Mouse (Mus musculus) G1E (cell line): ENCODE measurements at regions not wholly inside any gene's neighbourhood (a gene's known extent, or its start where the extent isn't known, plus 50 kb on each side); places are given as distances from the start of the nearest gene placed in this dataset.

Experiments used
- CTCF ChIP-seq: IDR thresholded peaks from 2 replicates; pipeline ENCODE4 v1.5.1; 2012; ENCODE audit warnings: low read depth, low read length, inconsistent platforms, mixed read lengths
- GATA1 ChIP-seq: IDR thresholded peaks from 2 replicates; pipeline ENCODE4 v1.6.1; 2012; ENCODE audit warnings: borderline replicate concordance, low read length, inconsistent platforms, mixed read lengths
- TAL1 ChIP-seq: conservative IDR thresholded peaks from 2 replicates; pipeline ENCODE4 v1.6.1; 2012; ENCODE audit warnings: low read depth, low read length, inconsistent platforms, mixed read lengths

- TF ChIP-seq GATA1, result no peak
- TF ChIP-seq CTCF, result no peak
- peak; percentile 36 for TF ChIP-seq TAL1
Observed at GRCm38 (mm10) chr13:97698317-97698716, 62.1 kb downstream of the Gm10260 start.
